Mouse (Mus musculus): Measurements from ENCODE around the gene Acot11. TPM values are rescaled to one million over a fixed set of nuclear protein-coding genes. Genes with fewer than 3 reads are reported as not detected.
"Not testable (repeated sequence)": the region's sequence is repeated elsewhere in the genome, so short reads cannot be mapped to it uniquely, and the experiment has no call there.

Acot11 gene
- polyA plus RNA-seq, 1 experiment from 2014 or later = 1.3 TPM

GRCm38 (mm10) chr4:106775767-106776166, 29.0 kb downstream of the Acot11 start:
- H3K9me3 ChIP-seq (ENCODE audit: control insufficient read depth, low read length); H3K36me3 ChIP-seq (ENCODE audit: control insufficient read depth, insufficient read depth, low read length); H3K9ac ChIP-seq (ENCODE audit: low read length); H3K27ac ChIP-seq (ENCODE audit: low read depth, low read length); H3K27me3 ChIP-seq (ENCODE audit: control insufficient read depth, insufficient read depth, low read length); H3K4me2 ChIP-seq; ATAC-seq (ENCODE audit: low FRiP score); H3K4me3 ChIP-seq (ENCODE audit: low read depth, low read length): not testable (repeated sequence)
- H3K4me1 ChIP-seq (ENCODE audit: control insufficient read depth, insufficient read depth, low read length) = peaks cover 28% of the 10 kb centered on the region
- 90% methylated on average over 6 of the region's 6 CpGs for WGBS
- DNase-seq (ENCODE audit: low spot score, missing footprints) = peak; percentile 75

- DNase-seq (ENCODE audit: low spot score, missing footprints) (no peak), ATAC-seq (ENCODE audit: low FRiP score) (no peak)
- Histone ChIP-seq H3K4me2 (no peak overlapping the region), H3K9ac (ENCODE audit: low read length) (no peak overlapping the region), H3K27ac (ENCODE audit: low read depth, low read length) (no peak overlapping the region), H3K4me1 (ENCODE audit: control insufficient read depth, insufficient read depth, low read length) (peaks cover 5% of the 10 kb centered on the region), H3K36me3 (ENCODE audit: control insufficient read depth, insufficient read depth, low read length) (no peaks in the 10 kb centered on the region), H3K27me3 (ENCODE audit: control insufficient read depth, insufficient read depth, low read length) (no peaks in the 10 kb centered on the region), H3K9me3 (ENCODE audit: control insufficient read depth, low read length) (no peaks in the 10 kb centered on the region), H3K4me3 (ENCODE audit: low read depth, low read length) (no peak overlapping the region)
- WGBS = 93% methylated on average over 1 of the region's 1 CpGs
Observed at GRCm38 (mm10) chr4:106772558-106772957, 32.2 kb downstream of the Acot11 start.

DNA sequence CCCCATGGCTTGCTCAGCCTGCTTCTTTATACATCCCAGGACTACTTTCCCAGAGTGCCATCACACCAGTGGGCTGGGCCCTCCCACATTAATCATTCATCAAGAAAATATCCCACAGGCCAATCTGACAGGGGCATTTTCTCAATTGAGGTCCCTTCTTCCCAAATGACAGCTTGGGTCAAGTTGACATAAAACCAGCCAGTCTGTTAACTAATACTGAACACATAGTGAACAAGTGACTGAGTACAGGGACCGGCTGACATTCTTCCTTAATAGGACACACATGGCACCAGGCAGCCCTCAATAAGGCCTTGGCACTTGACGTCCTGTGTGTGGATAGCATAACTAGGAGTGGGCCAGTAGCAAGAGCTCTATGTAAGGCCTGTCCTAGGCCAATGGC, 35.5 kb downstream of the Acot11 start:
- ATAC-seq (ENCODE audit: low FRiP score) = no peak
- Histone ChIP-seq H3K36me3 (ENCODE audit: control insufficient read depth, insufficient read depth, low read length) (no peaks in the 10 kb centered on the region), H3K4me2 (no peak overlapping the region), H3K4me3 (ENCODE audit: low read depth, low read length) (no peak overlapping the region), H3K9me3 (ENCODE audit: control insufficient read depth, low read length) (no peaks in the 10 kb centered on the region), H3K27me3 (ENCODE audit: control insufficient read depth, insufficient read depth, low read length) (no peaks in the 10 kb centered on the region), H3K9ac (ENCODE audit: low read length) (no peak overlapping the region), H3K4me1 (ENCODE audit: control insufficient read depth, insufficient read depth, low read length) (no peaks in the 10 kb centered on the region; the same call in 1 of the 2 replicates), H3K27ac (ENCODE audit: low read depth, low read length) (no peak overlapping the region)
- WGBS = 74% methylated on average over 2 of the region's 2 CpGs
- peak; percentile 53 for DNase-seq (ENCODE audit: low spot score, missing footprints)

- Histone ChIP-seq H3K9ac (ENCODE audit: low read length) (no peak overlapping the region), H3K4me1 (ENCODE audit: control insufficient read depth, insufficient read depth, low read length) (peaks cover 9% of the 10 kb centered on the region; the same call in 1 of the 2 replicates), H3K9me3 (ENCODE audit: control insufficient read depth, low read length) (no peaks in the 10 kb centered on the region), H3K4me3 (ENCODE audit: low read depth, low read length) (no peak overlapping the region), H3K36me3 (ENCODE audit: control insufficient read depth, insufficient read depth, low read length) (no peaks in the 10 kb centered on the region), H3K4me2 (no peak overlapping the region), H3K27ac (ENCODE audit: low read depth, low read length) (no peak overlapping the region), H3K27me3 (ENCODE audit: control insufficient read depth, insufficient read depth, low read length) (no peaks in the 10 kb centered on the region)
- peak; percentile 84 for DNase-seq (ENCODE audit: low spot score, missing footprints)
- ATAC-seq (ENCODE audit: low FRiP score) = no peak
- WGBS = 60% methylated on average over 7 of the region's 7 CpGs
Observed at GRCm38 (mm10) chr4:106764166-106764565, 40.6 kb downstream of the Acot11 start.

GRCm38 (mm10) chr4:106751726-106752125, 53.1 kb downstream of the Acot11 start:
- ATAC-seq (ENCODE audit: low FRiP score) (no peak), DNase-seq (ENCODE audit: low spot score, missing footprints) (peak; percentile 54)
- Histone ChIP-seq H3K4me1 (ENCODE audit: control insufficient read depth, insufficient read depth, low read length) (peaks cover 3% of the 10 kb centered on the region; the same call in 1 of the 2 replicates), H3K27me3 (ENCODE audit: control insufficient read depth, insufficient read depth, low read length) (no peaks in the 10 kb centered on the region), H3K27ac (ENCODE audit: low read depth, low read length) (no peak overlapping the region), H3K4me3 (ENCODE audit: low read depth, low read length) (no peak overlapping the region), H3K9me3 (ENCODE audit: control insufficient read depth, low read length) (no peaks in the 10 kb centered on the region), H3K9ac (ENCODE audit: low read length) (no peak overlapping the region), H3K4me2 (no peak overlapping the region), H3K36me3 (ENCODE audit: control insufficient read depth, insufficient read depth, low read length) (no peaks in the 10 kb centered on the region)
- WGBS = 90% methylated on average over 6 of the region's 6 CpGs

- ATAC-seq (ENCODE audit: low FRiP score) (peak; percentile 89), DNase-seq (ENCODE audit: low spot score, missing footprints) (peak; percentile 98)
- H3K4me1 ChIP-seq (ENCODE audit: control insufficient read depth, insufficient read depth, low read length) = peaks cover 3% of the 10 kb centered on the region; the same call in 1 of the 2 replicates
- H3K9ac ChIP-seq (ENCODE audit: low read length) = peak overlapping the region; percentile 33; the same call in 1 of the 2 replicates
- no peak overlapping the region for H3K4me3 ChIP-seq (ENCODE audit: low read depth, low read length)
- H3K36me3 ChIP-seq (ENCODE audit: control insufficient read depth, insufficient read depth, low read length) = no peaks in the 10 kb centered on the region
- H3K4me2 ChIP-seq = peak overlapping the region; percentile 19
- no peaks in the 10 kb centered on the region for H3K9me3 ChIP-seq (ENCODE audit: control insufficient read depth, low read length)
- WGBS = 6% methylated on average over 7 of the region's 7 CpGs
- no peaks in the 10 kb centered on the region for H3K27me3 ChIP-seq (ENCODE audit: control insufficient read depth, insufficient read depth, low read length)
- H3K27ac ChIP-seq (ENCODE audit: low read depth, low read length) = no peak overlapping the region
Observed at GRCm38 (mm10) chr4:106749699-106750098, 55.1 kb downstream of the Acot11 start.

- no peaks in the 10 kb centered on the region for H3K36me3 ChIP-seq (ENCODE audit: control insufficient read depth, insufficient read depth, low read length)
- H3K4me1 ChIP-seq (ENCODE audit: control insufficient read depth, insufficient read depth, low read length) = peaks cover 3% of the 10 kb centered on the region; the same call in 1 of the 2 replicates
- no peaks in the 10 kb centered on the region for H3K27me3 ChIP-seq (ENCODE audit: control insufficient read depth, insufficient read depth, low read length)
- H3K9ac ChIP-seq (ENCODE audit: low read length) = no peak overlapping the region
- H3K27ac ChIP-seq (ENCODE audit: low read depth, low read length) = no peak overlapping the region
- no peak overlapping the region for H3K4me3 ChIP-seq (ENCODE audit: low read depth, low read length)
- H3K4me2 ChIP-seq = no peak overlapping the region
- peak; percentile 70 for DNase-seq (ENCODE audit: low spot score, missing footprints)
- no peak for ATAC-seq (ENCODE audit: low FRiP score)
- H3K9me3 ChIP-seq (ENCODE audit: control insufficient read depth, low read length) = no peaks in the 10 kb centered on the region
- 76% methylated on average over 1 of the region's 1 CpGs for WGBS
Observed at GRCm38 (mm10) chr4:106747001-106747580, 57.7 kb downstream of the Acot11 start.

DNA sequence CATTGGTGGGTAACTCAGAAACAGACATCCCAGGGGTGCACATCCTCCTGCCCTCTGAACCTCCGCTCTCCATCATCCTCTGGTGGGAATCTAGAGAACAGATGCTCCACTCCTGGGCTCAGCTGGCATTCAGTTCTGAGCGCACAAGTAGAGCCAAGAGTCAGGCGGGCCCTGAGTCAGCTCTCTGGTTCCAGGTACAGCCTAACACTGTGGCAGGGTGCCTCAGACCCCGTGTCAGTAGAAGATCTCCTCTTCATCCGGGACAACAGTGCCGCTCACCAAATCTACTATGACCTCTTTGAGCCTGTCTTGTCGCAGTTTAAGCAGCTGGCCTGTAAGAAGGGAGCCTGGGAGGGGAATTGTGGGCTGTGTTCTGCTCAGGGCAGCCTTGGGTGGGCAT, 58.9 kb downstream of the Acot11 start:
- Histone ChIP-seq H3K4me3 (ENCODE audit: low read depth, low read length) (no peak overlapping the region), H3K9me3 (ENCODE audit: control insufficient read depth, low read length) (no peaks in the 10 kb centered on the region), H3K9ac (ENCODE audit: low read length) (no peak overlapping the region), H3K4me1 (ENCODE audit: control insufficient read depth, insufficient read depth, low read length) (peaks cover 3% of the 10 kb centered on the region; the same call in 1 of the 2 replicates), H3K27ac (ENCODE audit: low read depth, low read length) (no peak overlapping the region), H3K4me2 (no peak overlapping the region), H3K36me3 (ENCODE audit: control insufficient read depth, insufficient read depth, low read length) (no peaks in the 10 kb centered on the region), H3K27me3 (ENCODE audit: control insufficient read depth, insufficient read depth, low read length) (no peaks in the 10 kb centered on the region)
- 75% methylated on average over 7 of the region's 7 CpGs for WGBS
- no peak for DNase-seq (ENCODE audit: low spot score, missing footprints)
- ATAC-seq (ENCODE audit: low FRiP score) = no peak

DNA sequence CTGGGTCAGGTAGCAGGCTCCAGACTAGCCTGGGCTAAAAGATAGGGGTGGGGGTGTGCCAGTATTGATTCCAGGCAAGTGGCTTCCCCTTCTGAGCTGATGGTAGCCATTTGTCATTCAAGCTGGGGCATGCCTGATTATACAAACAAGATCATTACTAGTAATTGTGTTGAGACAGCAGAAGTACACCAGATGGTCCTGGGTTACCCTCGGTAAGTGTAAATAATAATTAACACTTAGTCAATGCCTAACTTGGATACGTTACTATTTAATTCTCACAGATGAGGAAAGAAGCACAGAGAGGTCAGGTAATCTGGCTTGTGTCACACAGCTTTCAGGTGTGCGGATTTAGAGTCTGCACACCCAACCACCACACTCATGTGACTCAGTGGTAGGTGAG, 66.9 kb downstream of the Acot11 start:
- no peaks in the 10 kb centered on the region for H3K9me3 ChIP-seq (ENCODE audit: control insufficient read depth, low read length)
- no peaks in the 10 kb centered on the region for H3K4me1 ChIP-seq (ENCODE audit: control insufficient read depth, insufficient read depth, low read length)
- H3K36me3 ChIP-seq (ENCODE audit: control insufficient read depth, insufficient read depth, low read length) = no peaks in the 10 kb centered on the region
- no peak overlapping the region for H3K4me2 ChIP-seq
- no peak overlapping the region for H3K4me3 ChIP-seq (ENCODE audit: low read depth, low read length)
- no peaks in the 10 kb centered on the region for H3K27me3 ChIP-seq (ENCODE audit: control insufficient read depth, insufficient read depth, low read length)
- ATAC-seq (ENCODE audit: low FRiP score) (no peak), DNase-seq (ENCODE audit: low spot score, missing footprints) (peak; percentile 45)
- H3K27ac ChIP-seq (ENCODE audit: low read depth, low read length) = no peak overlapping the region
- WGBS = 82% methylated on average over 3 of the region's 3 CpGs
- H3K9ac ChIP-seq (ENCODE audit: low read length) = no peak overlapping the region

Data from midbrain, embryonic 11.5 days (tissue).